Mouse (Mus musculus): ENCODE results near the gene Ccl6. TPM values are rescaled to one million over a fixed set of nuclear protein-coding genes. Genes with fewer than 3 reads are reported as not detected.

Ccl6 gene
- 2.5 and 5.0 TPM in 2 replicates for polyA plus RNA-seq (2014; fragmentation: Nextera tagmentation; extraction: Ambion mirVana)

DNA sequence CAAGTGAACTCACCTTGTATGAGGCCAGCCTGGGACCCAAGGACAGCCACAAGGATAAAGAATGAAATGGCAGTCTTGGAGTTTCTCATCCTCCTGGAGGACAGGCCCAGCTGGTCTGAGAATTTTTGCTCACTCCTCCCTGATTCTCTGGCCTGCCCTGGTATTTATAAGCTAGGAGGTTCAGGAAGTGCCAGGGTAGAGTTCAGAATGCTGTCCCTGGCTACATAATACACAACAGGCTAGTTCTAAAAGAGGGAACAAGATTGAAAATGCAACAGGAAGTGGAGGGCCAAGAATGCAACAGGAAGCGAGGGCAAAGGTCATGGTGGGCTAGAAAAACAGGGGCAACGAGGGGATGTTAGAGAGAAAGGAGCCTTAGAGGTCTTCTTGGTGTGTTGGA is at the start of gene Ccl6:
Ccl6 (minus strand) TSS at position 235 of the 400 bp plus-strand sequence.
- no peak within 1 kb of the TSS for H3K4me2 ChIP-seq (ENCODE audit: low read depth, low read length)
- H3K4me3 ChIP-seq (ENCODE audit: low read depth, low read length): no peak within 1 kb of the TSS
- no peaks in the 10 kb centered on the region for H3K9me3 ChIP-seq (ENCODE audit: control insufficient read depth, low read length)
- ATAC-seq (ENCODE audit: low read depth) (no peak), DNase-seq (ENCODE audit: low spot score) (no peak)
- H3K27me3 ChIP-seq (replicated peaks; ENCODE audit: control insufficient read depth, insufficient read depth, low read length): no peaks in the 10 kb centered on the region
- 34% methylated on average over 2 of the region's 2 CpGs for WGBS
- H3K4me1 ChIP-seq (ENCODE audit: control insufficient read depth, insufficient read depth, low read length): no peaks in the 10 kb centered on the region
- H3K9ac ChIP-seq (ENCODE audit: low read depth, low read length): no peak within 1 kb of the TSS
- no peaks in the 10 kb centered on the region for H3K36me3 ChIP-seq (ENCODE audit: control insufficient read depth, insufficient read depth, low read length)
- no peak within 1 kb of the TSS for H3K27ac ChIP-seq (replicated peaks; ENCODE audit: low read depth, low read length)

DNA sequence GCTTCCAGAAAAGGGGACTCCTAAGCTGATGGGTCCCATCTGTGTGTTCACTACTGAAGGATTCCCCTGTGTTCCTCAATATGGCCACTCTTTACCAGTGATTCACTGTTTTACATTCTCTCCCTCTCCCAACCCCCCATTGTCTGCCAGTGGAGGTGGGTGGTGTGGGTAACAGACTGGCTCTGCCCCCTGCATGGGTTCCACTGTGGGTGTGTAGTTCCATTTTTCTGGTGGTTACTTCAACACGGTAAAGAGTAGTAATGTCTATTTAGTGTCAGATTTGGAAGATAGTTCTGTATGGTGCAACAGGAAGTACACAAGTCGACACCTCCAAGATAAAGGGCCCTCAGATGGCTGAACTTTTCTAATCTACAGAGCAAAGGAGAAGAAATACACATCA is 48.3 kb upstream of the Ccl6 start:
- H3K9ac ChIP-seq (ENCODE audit: low read depth, low read length): no peak overlapping the region
- no peaks in the 10 kb centered on the region for H3K27me3 ChIP-seq (replicated peaks; ENCODE audit: control insufficient read depth, insufficient read depth, low read length)
- DNase-seq (ENCODE audit: low spot score): no peak
- WGBS: 84% methylated on average over 2 of the region's 2 CpGs
- H3K4me3 ChIP-seq (ENCODE audit: low read depth, low read length): no peak overlapping the region
- H3K4me1 ChIP-seq (ENCODE audit: control insufficient read depth, insufficient read depth, low read length): no peaks in the 10 kb centered on the region
- no peak overlapping the region for H3K4me2 ChIP-seq (ENCODE audit: low read depth, low read length)
- no peak overlapping the region for H3K27ac ChIP-seq (replicated peaks; ENCODE audit: low read depth, low read length)
- no peaks in the 10 kb centered on the region for H3K9me3 ChIP-seq (ENCODE audit: control insufficient read depth, low read length)
- no peak for ATAC-seq (ENCODE audit: low read depth)
- no peaks in the 10 kb centered on the region for H3K36me3 ChIP-seq (ENCODE audit: control insufficient read depth, insufficient read depth, low read length)

DNA sequence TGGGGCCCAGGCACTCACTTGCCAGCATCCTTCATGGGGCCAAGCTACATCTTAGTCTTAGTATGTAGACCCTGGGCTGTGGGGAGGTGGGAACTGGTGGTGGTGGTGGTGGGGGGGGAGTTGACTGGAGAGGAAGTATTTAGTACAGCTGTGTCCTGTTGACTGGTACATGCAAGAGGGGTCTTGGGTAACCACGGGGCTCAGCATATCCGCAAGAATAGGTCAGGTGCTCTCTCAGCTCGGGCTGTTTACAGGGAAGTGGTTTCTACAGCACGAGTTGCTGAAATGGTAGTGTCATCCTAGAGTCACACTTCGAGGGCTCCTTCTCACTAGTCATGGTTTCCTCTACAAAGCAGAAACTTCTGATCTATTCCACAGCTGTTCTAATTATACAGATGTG is 47.3 kb upstream of the Ccl6 start:
- no peak overlapping the region for H3K4me3 ChIP-seq (ENCODE audit: low read depth, low read length)
- no peaks in the 10 kb centered on the region for H3K4me1 ChIP-seq (ENCODE audit: control insufficient read depth, insufficient read depth, low read length)
- no peak for ATAC-seq (ENCODE audit: low read depth)
- 81% methylated on average over 5 of the region's 5 CpGs for WGBS
- H3K36me3 ChIP-seq (ENCODE audit: control insufficient read depth, insufficient read depth, low read length): no peaks in the 10 kb centered on the region
- no peaks in the 10 kb centered on the region for H3K9me3 ChIP-seq (ENCODE audit: control insufficient read depth, low read length)
- H3K9ac ChIP-seq (ENCODE audit: low read depth, low read length): no peak overlapping the region
- H3K27ac ChIP-seq (replicated peaks; ENCODE audit: low read depth, low read length): no peak overlapping the region
- DNase-seq (ENCODE audit: low spot score): no peak
- no peaks in the 10 kb centered on the region for H3K27me3 ChIP-seq (replicated peaks; ENCODE audit: control insufficient read depth, insufficient read depth, low read length)
- H3K4me2 ChIP-seq (ENCODE audit: low read depth, low read length): no peak overlapping the region

DNA sequence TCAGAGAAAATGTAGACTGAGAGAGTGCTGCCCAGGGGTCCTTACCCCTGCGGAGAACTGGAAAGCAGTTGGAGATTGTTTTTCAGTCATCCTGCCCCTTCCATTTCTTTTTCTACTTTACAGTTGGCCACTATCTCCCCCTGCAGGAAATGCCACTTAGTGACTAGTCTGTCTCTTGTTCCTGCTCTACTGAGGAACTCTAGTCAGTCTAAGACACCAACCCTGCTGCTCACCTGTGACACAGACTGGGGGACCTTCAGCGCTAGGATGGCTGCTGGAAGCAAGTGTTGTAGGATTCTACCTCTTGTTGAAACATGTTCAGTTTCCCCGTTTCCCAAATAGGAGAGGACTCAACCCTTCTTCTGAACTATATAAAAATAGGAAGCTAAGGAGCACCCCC is 46.6 kb upstream of the Ccl6 start:
- Histone ChIP-seq H3K9ac (ENCODE audit: low read depth, low read length) (no peak overlapping the region), H3K4me1 (ENCODE audit: control insufficient read depth, insufficient read depth, low read length) (no peaks in the 10 kb centered on the region), H3K27me3 (replicated peaks; ENCODE audit: control insufficient read depth, insufficient read depth, low read length) (no peaks in the 10 kb centered on the region), H3K27ac (replicated peaks; ENCODE audit: low read depth, low read length) (no peak overlapping the region), H3K9me3 (ENCODE audit: control insufficient read depth, low read length) (no peaks in the 10 kb centered on the region), H3K36me3 (ENCODE audit: control insufficient read depth, insufficient read depth, low read length) (no peaks in the 10 kb centered on the region), H3K4me3 (ENCODE audit: low read depth, low read length) (no peak overlapping the region), H3K4me2 (ENCODE audit: low read depth, low read length) (no peak overlapping the region)
- 43% methylated on average over 3 of the region's 3 CpGs for WGBS
- ATAC-seq (ENCODE audit: low read depth) (no peak), DNase-seq (ENCODE audit: low spot score) (no peak)

DNA sequence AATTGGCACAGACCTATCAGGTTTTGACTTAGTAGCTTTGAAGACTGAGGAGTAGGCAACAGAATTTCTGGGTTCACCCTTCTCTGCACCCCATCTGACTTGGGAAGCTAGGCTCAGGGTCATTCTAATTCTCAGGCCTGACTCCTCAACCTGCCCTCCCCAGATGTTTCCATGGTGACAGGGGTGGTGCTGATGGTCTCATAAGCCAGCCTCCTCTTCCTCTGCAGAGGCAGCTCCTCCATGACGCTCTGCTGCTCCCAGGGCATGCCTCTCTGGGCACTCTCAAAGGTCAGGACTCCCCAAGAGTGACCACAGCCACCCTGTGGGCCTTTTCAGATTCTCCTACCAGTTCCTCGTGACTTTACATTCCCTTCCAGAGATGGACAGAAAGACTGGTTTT is 46.0 kb upstream of the Ccl6 start:
- Histone ChIP-seq H3K36me3 (ENCODE audit: control insufficient read depth, insufficient read depth, low read length) (no peaks in the 10 kb centered on the region), H3K4me2 (ENCODE audit: low read depth, low read length) (no peak overlapping the region), H3K9ac (ENCODE audit: low read depth, low read length) (no peak overlapping the region), H3K9me3 (ENCODE audit: control insufficient read depth, low read length) (no peaks in the 10 kb centered on the region), H3K4me1 (ENCODE audit: control insufficient read depth, insufficient read depth, low read length) (no peaks in the 10 kb centered on the region), H3K4me3 (ENCODE audit: low read depth, low read length) (no peak overlapping the region), H3K27me3 (replicated peaks; ENCODE audit: control insufficient read depth, insufficient read depth, low read length) (no peaks in the 10 kb centered on the region), H3K27ac (replicated peaks; ENCODE audit: low read depth, low read length) (no peak overlapping the region)
- WGBS: 61% methylated on average over 2 of the region's 2 CpGs
- DNase-seq (ENCODE audit: low spot score) (no peak), ATAC-seq (ENCODE audit: low read depth) (no peak)

DNA sequence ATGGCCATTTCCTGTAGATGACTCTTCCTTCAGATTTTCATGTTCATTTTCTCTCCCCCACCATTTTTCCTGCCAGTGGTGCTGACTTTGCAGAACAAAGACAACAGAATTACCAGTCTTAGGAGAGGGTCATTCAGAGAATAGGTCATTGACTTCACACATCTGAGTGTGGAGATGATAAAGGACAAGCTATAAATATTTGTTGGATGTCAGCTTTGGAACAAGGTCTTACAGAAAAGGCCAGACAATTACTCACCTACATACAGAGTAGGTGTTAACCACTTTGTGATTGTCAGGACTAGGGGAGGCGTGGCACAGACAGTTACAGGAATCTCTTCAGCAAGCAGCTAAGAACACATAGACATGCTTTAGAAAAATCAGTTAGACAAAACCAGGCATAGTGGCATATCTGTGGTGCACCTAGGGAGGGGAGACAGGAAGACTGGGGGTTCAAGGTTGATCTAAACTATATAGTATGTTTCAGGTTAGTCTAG is 43.9 kb upstream of the Ccl6 start:
- no peak overlapping the region for H3K9ac ChIP-seq (ENCODE audit: low read depth, low read length)
- H3K27me3 ChIP-seq (replicated peaks; ENCODE audit: control insufficient read depth, insufficient read depth, low read length): no peaks in the 10 kb centered on the region
- WGBS: 83% methylated on average over 1 of the region's 1 CpGs
- H3K4me1 ChIP-seq (ENCODE audit: control insufficient read depth, insufficient read depth, low read length): no peaks in the 10 kb centered on the region
- H3K4me2 ChIP-seq (ENCODE audit: low read depth, low read length): no peak overlapping the region
- DNase-seq (ENCODE audit: low spot score) (no peak), ATAC-seq (ENCODE audit: low read depth) (no peak)
- no peak overlapping the region for H3K27ac ChIP-seq (replicated peaks; ENCODE audit: low read depth, low read length)
- no peaks in the 10 kb centered on the region for H3K36me3 ChIP-seq (ENCODE audit: control insufficient read depth, insufficient read depth, low read length)
- no peak overlapping the region for H3K4me3 ChIP-seq (ENCODE audit: low read depth, low read length)
- no peaks in the 10 kb centered on the region for H3K9me3 ChIP-seq (ENCODE audit: control insufficient read depth, low read length)

DNA sequence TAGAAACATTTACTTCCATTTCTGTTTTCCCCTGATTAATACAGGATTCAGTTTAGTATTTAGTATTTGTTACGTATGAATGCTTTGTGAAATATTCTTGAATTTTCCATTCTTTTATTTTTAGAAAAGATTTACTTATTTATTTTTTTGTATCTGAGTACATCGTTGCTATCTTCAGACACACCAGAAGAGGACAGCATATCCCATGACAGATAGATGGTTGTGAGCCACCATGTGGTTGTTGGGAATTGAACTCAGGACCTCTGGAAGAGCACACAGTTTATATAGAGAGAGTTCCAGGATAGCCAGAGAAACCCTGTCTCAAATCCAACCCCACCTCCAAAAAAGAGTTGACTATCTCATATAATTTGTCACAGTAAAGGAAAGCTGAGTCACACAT is 42.0 kb upstream of the Ccl6 start:
- Histone ChIP-seq H3K27ac (replicated peaks; ENCODE audit: low read depth, low read length) (no peak overlapping the region), H3K27me3 (replicated peaks; ENCODE audit: control insufficient read depth, insufficient read depth, low read length) (no peaks in the 10 kb centered on the region), H3K9ac (ENCODE audit: low read depth, low read length) (no peak overlapping the region), H3K4me3 (ENCODE audit: low read depth, low read length) (no peak overlapping the region), H3K9me3 (ENCODE audit: control insufficient read depth, low read length) (no peaks in the 10 kb centered on the region), H3K4me1 (ENCODE audit: control insufficient read depth, insufficient read depth, low read length) (no peaks in the 10 kb centered on the region), H3K36me3 (ENCODE audit: control insufficient read depth, insufficient read depth, low read length) (no peaks in the 10 kb centered on the region), H3K4me2 (ENCODE audit: low read depth, low read length) (no peak overlapping the region)
- WGBS: 90% methylated on average over 2 of the region's 2 CpGs
- no peak for DNase-seq (ENCODE audit: low spot score)
- no peak for ATAC-seq (ENCODE audit: low read depth)

DNA sequence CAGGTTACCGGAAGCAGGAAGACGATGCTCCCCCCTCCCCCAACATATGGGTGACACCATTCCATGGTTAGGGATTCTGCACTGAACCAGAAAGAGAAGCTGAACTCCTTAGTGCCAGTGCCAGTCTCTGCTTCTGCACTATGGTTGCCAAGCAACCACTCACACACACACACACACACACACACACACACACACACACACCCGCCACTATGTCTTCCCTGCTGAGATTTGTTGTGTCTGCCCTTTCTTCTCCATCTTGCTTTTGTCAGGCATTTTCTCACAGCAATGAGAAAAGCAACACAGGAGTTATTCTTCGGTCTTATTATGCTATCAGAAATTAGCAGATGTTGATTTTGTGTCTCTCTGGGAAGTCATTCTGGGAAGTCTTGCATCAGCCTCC is 41.5 kb upstream of the Ccl6 start:
- Histone ChIP-seq H3K27me3 (replicated peaks; ENCODE audit: control insufficient read depth, insufficient read depth, low read length) (no peaks in the 10 kb centered on the region), H3K4me3 (ENCODE audit: low read depth, low read length) (no peak overlapping the region), H3K4me1 (ENCODE audit: control insufficient read depth, insufficient read depth, low read length) (no peaks in the 10 kb centered on the region), H3K9me3 (ENCODE audit: control insufficient read depth, low read length) (no peaks in the 10 kb centered on the region), H3K9ac (ENCODE audit: low read depth, low read length) (no peak overlapping the region), H3K36me3 (ENCODE audit: control insufficient read depth, insufficient read depth, low read length) (no peaks in the 10 kb centered on the region), H3K27ac (replicated peaks; ENCODE audit: low read depth, low read length) (no peak overlapping the region), H3K4me2 (ENCODE audit: low read depth, low read length) (no peak overlapping the region)
- 75% methylated on average over 4 of the region's 4 CpGs for WGBS
- ATAC-seq (ENCODE audit: low read depth) (no peak), DNase-seq (ENCODE audit: low spot score) (no peak)

DNA sequence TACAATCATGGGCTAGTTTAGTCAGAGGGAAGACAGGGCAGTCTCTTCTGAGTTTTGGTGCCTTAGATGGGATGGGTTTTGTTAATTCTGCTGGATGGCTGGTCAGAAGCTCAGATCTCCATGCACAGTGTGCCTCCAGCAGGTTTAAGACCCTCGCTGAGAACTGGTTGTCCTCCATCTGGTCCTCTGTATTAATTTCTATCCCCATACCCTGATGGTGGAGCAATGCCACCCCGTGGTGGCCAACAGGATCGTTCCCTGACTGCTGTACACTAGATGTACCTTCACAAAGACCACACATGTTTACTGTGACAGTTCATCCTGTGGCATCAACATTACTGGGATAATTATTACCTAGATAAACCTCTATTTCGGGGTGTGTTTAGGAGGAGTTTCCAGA is 39.9 kb upstream of the Ccl6 start:
- no peak for ATAC-seq (ENCODE audit: low read depth)
- H3K27me3 ChIP-seq (replicated peaks; ENCODE audit: control insufficient read depth, insufficient read depth, low read length): no peaks in the 10 kb centered on the region
- 65% methylated on average over 4 of the region's 4 CpGs for WGBS
- H3K4me3 ChIP-seq (ENCODE audit: low read depth, low read length): no peak overlapping the region
- H3K9me3 ChIP-seq (ENCODE audit: control insufficient read depth, low read length): no peaks in the 10 kb centered on the region
- no peaks in the 10 kb centered on the region for H3K36me3 ChIP-seq (ENCODE audit: control insufficient read depth, insufficient read depth, low read length)
- no peak for DNase-seq (ENCODE audit: low spot score)
- no peak overlapping the region for H3K27ac ChIP-seq (replicated peaks; ENCODE audit: low read depth, low read length)
- H3K4me2 ChIP-seq (ENCODE audit: low read depth, low read length): no peak overlapping the region
- no peaks in the 10 kb centered on the region for H3K4me1 ChIP-seq (ENCODE audit: control insufficient read depth, insufficient read depth, low read length)
- H3K9ac ChIP-seq (ENCODE audit: low read depth, low read length): no peak overlapping the region

Measured in embryonic facial prominence, embryonic 14.5 days (tissue).